ENCODE assay signal across 13 mouse cellular contexts in the genomic region with DNA sequence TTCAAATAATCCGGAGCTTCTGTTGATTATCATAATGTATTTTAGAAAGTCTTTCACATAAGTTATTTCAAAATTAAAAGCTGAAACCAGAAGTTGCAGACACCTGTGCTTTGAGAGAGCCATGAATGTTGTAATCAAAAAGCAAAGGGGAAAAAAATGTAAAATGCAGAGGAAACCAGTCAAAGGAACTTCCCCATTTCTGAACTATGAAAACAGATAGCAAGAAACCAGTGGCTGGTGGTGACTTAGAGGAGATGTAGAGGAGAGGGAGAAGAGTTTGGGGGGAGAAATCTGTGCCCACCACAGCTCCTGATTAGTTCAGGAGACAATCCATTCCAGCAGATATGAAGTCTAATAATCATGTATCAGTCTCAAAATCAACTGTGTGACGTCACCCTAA.
"Had no signal": no experiment of that assay in that cellular context is flagged by ENCODE, and none has a peak within 500 bp of the region (broad histone marks: within the 10 kb centered on the region; RNA-seq: fewer than 3 reads in every experiment).

No protein-coding gene starts in this region.

- ATAC-seq: midbrain, embryonic 16.5 days had no signal

- DNase-seq: lung, adult 18-20 months; lung, embryonic 14.5 days; lung, postnatal 10 days; lung, postnatal 4 days; midbrain, embryonic 14.5 days; retina, postnatal 1 day; right cerebral cortex, adult 18-20 months; right cerebral cortex, postnatal 25 days; right cerebral cortex, postnatal 4 days; spleen, adult 18-20 months; thymus, adult 2 months; thymus, postnatal 36 days had no signal
